Mouse (Mus musculus): ENCODE data around the gene Fam170b.

The Fam170b gene

DNA sequence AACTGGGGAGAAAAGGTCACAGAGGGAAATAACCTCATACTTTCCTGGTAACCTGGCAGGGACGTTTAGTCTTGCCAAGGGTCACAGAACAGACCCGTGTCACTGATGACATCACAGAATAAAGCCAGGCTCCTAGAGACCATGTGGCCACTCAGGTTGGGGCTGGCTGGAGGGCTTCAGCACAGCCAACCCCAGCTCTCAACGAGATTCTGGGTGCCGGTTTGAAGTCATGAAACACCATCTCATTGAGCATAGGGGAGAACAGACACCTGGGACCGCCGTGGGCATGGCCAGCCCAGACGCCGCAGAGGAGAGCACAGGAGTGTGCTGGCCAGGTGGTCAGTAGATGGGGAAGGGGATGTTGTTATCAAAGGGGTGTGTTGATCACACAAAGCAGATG, at the start of gene Fam170b:
TSS of gene Fam170b (plus strand) at position 116 of the 400 bp plus-strand sequence.
- no peak for DNase-seq

GRCm38 (mm10) chr14:32784130-32784747, 49.5 kb upstream of the Fam170b start:
- DNase-seq: no peak

GRCm38 (mm10) chr14:32784748-32785134, 49.0 kb upstream of the Fam170b start:
- DNase-seq: no peak

DNA sequence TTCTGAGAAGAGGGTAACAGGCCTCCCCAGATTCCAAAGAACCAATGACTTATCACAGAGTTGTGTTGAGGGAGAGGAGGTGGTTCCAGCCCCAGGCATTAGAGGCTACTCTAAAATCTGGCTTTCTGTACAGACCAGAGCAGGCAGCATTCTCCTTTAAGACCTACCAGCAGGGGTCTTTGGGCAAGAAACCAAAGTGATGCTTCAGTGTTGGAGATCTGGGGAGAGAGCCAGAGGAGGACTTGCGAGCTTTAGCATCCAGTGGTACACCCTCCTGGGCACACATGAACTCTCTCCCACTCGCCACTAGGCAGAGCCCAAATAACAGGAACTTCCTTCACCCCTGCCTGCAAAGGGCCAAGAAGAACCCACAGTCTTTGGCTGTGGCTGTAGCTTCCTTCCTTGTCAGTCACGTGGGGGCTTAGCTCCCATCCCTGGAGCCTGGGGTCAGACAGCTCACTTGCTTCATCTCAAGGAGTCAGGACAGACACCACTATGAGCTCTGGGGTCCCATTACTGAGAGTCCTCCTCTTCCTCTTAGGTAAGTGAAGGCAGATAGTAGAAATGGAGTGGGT, 48.1 kb upstream of the Fam170b start, which contains the start of gene Tmem273:
TSS of gene Tmem273 (plus strand) at position 408 of the 575 bp plus-strand sequence.
- DNase-seq: peak; percentile 17 to 53

DNA sequence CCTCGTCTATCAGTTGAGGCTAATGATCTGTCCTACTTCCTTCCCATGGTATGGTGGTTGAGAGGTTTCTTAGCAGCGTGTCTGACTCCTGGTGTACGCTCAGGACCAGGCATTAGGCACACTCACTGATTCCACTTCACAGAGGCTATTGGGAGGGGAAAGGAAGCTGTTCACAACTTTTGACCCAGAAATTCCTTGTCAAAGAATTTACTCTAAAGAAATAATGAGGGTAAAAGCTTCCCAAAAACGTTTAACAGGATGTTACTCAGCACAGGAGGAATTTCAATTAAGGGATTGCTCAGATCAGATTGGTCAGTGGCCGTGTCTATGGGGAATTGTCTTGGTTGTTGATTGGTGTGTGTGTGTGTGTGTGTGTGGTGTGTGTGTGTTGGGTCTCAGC, 46.1 kb upstream of the Fam170b start:
- DNase-seq: no peak

- no peak for DNase-seq
Observed at GRCm38 (mm10) chr14:32796375-32796774, 37.4 kb upstream of the Fam170b start.

DNA sequence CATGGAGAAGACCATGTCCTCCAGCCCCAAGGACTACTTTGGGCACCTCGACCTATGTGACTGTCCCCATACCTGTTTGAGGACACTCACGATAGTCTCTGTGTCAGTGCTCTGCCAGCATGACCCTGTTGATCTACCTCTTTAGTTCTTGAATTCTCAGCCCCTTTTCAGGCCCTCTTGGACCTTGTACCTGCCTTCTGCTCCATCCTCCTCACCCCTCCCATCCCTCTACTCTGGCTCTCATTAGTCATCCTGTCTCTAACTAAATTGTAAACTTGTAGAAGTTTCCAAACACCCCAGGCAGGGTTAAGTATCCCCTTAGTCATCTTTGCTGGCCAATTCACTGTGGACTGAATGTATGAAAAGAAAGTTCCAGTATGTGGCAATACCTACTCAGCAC, 36.0 kb upstream of the Fam170b start:
- no peak for DNase-seq

DNA sequence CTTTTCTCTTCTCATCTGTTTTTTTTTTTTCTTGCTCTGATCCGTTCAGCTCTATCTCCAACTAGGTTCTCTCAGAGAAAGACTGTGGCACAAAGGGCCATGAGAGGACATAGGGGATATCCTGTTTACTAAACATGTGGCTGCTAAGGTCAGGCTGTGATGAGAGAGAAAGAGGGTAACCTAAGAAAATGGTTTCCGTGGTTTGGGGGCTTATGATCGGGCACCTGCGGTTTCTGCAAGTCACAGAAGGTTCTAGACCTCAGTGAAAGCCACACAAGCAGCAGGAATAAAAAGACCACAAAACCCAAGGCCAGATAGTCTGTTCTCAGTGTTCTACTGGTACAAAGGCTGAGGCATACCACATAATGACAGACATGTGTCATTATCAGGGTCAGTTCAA, 35.4 kb upstream of the Fam170b start:
- DNase-seq: no peak

GRCm38 (mm10) chr14:32800048-32800447, 33.7 kb upstream of the Fam170b start:
- DNase-seq: no peak

GRCm38 (mm10) chr14:32801016-32801661, 32.6 kb upstream of the Fam170b start:
- DNase-seq: peak; percentile 21 to 48

- no peak for DNase-seq
Observed at GRCm38 (mm10) chr14:32801662-32802024, 32.1 kb upstream of the Fam170b start.

GRCm38 (mm10) chr14:32810111-32810510, 23.7 kb upstream of the Fam170b start:
- peak; percentile 57 to 58 for DNase-seq

DNA sequence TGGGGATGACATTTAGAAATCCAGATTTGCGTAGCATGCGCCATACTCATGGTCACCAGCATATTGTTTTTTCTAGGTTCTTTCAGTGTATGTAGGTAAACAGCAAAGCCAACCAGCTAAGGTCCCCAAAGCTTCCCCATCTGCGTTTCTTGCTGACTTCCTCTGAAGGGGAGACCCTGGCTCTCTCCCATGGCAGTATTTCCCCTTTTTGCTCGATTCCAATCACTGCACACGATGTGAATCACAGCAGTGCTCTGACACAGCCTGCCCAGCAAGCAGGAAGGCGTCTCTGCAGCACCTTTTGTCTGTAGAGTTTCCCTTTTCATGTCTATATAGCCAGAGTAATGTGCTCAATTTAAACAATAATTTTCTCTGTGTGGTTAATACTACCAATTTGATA, 21.3 kb upstream of the Fam170b start:
- no peak for DNase-seq

GRCm38 (mm10) chr14:32814961-32815360, 18.8 kb upstream of the Fam170b start:
- DNase-seq: peak in 1 of 2 experiments; percentile 24

- peak in 1 of 2 experiments; percentile 17 for DNase-seq
Observed at GRCm38 (mm10) chr14:32816533-32816932, 17.2 kb upstream of the Fam170b start.

- DNase-seq: peak in 1 of 2 experiments; percentile 19
Observed at GRCm38 (mm10) chr14:32817258-32817657, 16.5 kb upstream of the Fam170b start.

GRCm38 (mm10) chr14:32819297-32819696, 14.5 kb upstream of the Fam170b start:
- no peak for DNase-seq

- no peak for DNase-seq
Observed at GRCm38 (mm10) chr14:32822812-32823211, 10.9 kb upstream of the Fam170b start.

GRCm38 (mm10) chr14:32823861-32824260, 9.9 kb upstream of the Fam170b start:
- no peak for DNase-seq

- DNase-seq: no peak
Observed at GRCm38 (mm10) chr14:32824267-32825150, 9.3 kb upstream of the Fam170b start.

DNA sequence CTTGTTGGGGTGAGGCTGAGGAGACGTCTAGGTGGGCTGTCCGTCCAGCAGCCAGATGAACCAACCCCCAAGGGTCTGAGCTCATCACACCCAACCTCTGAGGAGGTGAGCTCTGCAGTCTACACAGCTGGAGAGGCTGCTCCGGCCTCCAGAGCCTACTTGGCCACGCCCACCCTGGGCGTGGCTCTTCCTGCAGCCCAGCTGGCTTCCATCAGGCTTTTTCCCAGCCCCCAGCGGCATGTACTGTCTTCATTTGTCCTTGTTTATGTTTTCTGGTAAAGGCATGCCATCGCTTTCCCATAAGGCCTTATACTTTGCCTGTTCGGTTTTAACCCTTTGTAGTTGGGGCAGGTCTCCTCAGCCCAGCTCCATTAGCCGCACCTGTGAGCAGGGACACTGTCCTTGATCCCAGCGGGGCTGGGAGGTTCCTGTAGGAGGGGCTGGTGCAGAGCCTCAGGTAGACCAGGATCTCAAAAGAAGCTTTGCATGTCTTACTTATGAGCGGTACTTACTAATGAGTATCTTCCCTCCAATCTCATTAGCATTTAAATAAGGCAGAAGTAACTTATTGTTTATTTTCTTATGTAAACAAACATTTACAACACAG, 8.2 kb upstream of the Fam170b start:
- DNase-seq: no peak

DNA sequence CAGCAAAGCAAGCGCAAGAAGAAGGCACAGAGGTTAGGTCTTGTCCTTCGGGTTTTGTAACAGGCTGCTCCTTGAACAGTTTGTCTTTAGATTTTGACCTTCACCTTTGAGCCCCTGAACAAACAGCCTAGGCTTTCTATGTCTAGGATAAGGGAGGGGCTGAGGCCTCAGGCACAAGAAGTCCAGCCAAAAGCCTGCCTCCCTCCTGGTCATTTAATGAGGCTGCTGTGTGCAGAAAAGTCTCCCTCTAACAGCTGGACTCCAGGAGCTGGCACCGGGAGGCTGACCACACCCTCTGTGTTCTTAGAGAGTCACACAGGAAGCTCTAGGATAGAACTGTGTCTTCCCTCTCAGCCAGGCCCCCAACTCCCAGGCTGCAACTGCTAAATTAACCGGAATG, 6.6 kb upstream of the Fam170b start:
- DNase-seq: no peak
